Mouse (Mus musculus): ENCODE results near the gene Spop. TPM values are rescaled to one million over a fixed set of nuclear protein-coding genes. Genes with fewer than 3 reads are reported as not detected.

The Spop gene
- total RNA-seq (2021), result 100 to 1,000 TPM; 165 to 167 TPM

DNA sequence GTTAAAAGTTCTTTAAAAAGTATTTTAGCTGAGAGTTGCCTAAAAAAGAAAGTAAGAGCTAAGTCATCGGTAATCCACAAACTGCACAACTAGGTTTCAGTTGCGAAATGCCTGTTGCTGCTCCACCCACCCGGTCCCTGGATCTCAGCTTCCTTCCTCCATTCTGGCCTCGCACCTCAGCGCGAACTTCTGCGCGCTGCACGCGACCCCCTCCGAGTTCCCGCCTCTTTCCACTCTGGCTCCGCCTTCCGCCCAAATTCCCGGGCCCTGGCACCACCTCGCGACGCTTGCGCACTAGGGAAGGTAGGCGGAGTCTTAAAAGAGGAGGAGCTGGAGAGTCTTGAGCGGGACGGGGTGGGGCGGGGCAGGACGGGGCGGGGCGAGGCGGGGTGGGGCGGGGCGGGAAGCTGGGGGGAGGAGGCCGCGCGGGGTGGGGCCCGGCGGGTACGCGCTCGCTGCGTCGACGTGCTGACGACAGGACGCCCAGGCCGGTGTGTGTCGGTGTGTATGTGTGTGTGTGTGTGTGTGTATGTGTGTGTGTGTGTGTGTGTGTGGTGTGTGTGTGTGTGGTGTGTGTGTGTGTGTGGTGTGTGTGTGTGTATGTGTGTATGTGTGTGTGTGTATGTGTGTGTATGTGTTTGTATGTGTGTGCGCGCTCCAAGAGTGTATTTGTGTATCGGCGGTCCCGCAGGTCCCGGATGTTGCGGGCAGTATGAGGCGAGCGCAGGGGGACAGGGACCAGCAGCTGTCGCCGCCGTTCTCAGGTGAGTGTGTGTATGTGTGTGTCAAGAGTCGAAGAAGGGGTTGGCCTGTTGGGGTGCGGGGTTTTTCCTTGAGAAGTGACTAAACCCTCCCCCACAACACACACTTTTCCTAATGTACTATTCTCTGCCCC, at the start of gene Spop:
Gene Spop (plus strand): TSS at position 440 of the 895 bp plus-strand sequence.
- peak; percentile 81 to 82 for DNase-seq

DNA sequence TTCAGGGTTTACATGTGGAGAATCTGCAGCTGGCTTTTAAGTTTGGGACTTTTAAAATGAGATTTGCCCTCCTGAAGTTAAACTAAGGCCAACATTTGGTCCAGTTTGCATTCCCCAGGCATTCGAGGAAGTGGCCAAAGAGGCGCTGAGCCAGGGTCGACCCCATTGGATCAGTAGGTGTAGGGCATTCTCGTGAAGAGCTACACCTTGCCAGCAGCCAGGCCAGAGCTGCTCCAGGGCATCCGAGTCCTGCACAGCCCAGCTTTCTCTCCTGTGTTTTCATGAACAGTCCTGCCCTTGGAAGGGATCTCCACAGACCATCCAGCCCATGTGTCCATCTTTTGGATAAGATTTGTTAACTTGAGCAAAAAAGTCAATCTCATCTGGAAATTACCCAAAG, 49.5 kb upstream of the Spop start:
- DNase-seq, result no peak

DNA sequence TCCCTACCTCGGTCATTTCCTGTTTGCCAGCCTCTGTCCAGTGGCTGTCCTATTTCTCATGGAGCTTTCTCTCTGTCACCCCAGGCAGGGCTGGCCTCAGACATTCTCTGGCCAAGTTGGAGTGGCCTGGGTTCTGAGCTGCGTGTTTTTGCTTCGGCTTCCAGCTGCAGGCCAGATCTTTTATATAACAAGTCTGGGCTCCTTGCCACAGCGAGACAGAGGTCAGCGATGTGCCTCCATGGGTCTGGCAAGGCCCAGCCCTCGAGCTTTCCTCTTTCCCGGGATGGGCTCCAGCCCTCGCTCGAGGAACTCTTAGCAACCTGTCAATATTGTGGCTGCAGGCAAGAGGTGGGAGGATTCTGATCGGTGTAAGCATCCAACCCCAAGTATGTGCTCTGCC, 48.3 kb upstream of the Spop start:
- DNase-seq, result peak; percentile 63 to 69

- no peak for DNase-seq
These were observed 47.5 kb upstream of the Spop start for GRCm38 (mm10) chr11:95366280-95366897.

DNA sequence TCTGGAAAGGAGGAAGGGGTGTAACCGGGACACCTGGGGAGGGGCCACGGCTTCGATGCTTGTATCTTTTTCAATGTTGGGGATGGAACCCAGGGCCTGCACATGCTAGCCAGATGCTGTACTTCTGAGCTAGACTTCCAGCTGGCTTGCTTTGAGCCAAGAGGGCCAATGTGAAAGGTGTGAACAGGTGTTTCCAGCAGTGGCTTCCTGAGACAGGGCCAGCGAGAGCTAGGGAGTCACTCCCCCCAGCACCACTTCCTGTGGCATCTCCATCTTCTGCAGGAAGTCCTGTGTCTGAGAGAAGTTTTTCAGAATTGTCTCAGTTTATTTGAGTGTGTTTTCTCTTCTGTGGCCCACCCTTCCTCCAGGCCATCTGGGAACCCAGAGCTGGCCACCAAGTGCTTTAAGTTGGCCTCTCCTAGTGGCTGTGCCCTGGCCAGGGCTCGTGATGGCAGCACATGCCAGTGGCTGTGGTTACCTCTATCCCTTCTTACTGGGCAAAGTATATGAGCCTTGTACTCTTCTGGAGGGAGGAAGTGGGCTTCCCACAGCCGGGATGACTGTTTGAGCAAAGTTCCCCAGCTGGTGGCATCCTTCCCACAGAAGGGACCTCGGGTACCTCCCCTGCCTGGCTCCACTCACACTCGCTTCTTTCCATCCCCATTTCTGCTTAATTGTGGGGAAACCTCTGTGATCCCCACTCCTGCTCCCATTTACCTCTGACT, 46.7 kb upstream of the Spop start:
- no peak for DNase-seq

- DNase-seq, result no peak
These were observed 45.6 kb upstream of the Spop start for GRCm38 (mm10) chr11:95368231-95368823.

DNA sequence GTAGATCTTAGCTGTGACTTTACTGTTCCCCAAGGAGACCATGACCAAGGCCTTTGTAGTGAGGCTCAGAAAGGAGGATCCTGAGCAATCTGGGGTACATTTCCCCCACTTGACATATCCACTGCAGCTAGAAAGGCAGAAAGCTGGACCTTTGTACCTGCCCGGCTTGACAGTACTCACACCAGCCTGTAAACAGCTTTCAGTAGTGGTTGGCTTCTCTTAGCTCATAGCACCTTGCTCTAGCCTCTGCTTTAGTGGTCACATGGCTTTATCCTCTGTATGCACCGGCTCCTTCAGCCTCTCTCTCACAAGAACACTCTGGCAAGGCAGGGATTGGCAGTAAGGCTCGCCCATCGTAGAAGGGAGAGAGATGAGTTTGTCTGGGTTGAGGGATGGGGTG, 45.0 kb upstream of the Spop start:
- DNase-seq, result no peak

DNA sequence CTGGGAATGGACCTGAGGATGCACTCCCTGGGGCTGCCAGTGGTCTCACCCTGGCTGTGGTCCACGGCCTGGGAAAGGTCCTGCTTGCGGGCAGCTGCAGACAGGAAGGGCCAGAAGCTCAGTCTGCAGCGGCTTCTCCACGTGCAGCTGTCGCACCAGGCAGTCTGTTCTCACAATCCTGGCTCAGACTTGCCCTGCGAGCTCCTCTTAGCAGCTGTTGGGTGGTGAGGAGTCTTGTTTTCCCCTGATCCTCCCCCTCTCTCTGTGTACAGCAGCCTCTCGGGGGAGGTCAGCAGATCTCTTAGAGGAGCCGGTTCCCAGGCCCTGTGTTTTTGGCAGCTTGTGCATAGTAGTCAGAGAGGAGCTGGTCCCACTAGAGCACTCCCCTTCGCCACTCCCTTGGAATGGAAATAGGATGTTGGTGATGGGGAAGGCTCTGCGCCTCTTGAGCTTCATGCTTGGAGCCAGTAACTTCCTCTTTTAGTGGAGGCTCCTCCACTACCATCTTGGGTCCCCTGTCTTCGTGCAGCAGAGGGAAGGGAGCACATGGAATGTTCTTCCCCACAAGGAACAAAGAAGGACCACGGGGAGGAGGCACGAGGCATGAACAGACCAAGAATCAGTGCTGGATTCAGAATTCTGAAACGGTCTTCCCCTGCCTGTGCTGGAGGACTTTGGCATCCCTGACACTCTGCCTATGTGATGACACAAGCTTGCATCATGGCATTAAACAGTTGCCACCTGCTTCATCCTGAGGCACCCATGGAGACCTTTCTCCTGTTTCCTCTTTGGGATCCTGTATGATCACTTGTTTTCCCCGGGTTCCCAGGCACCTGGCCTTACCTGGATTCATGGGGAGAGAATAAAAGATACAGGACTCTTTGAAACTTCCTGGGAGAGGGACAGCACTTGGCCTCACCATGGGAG, 43.7 kb upstream of the Spop start:
- no peak for DNase-seq

GRCm38 (mm10) chr11:95371182-95371581, 42.7 kb upstream of the Spop start:
- DNase-seq, result no peak

DNA sequence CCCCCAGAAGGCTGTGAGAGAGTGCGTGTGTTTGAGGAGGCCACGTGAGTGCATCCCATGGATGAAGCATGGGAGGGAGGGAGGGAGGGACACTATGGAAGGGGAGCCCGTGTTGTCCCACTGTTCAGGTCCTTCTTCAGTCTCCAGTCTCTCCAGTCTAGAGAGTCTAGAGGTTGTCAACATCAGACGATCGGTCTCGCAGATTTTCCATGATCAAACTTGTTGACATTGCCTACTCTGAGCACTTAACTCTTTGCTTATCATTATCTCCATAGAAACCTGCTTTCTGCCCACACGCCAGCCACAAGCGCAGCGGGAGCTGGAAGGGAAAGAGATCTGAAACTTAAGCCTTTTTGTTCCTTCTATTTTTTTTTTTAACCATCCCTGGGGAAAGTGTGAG, 35.0 kb upstream of the Spop start:
- DNase-seq, result no peak

- DNase-seq, result no peak
These were observed 34.3 kb upstream of the Spop start for GRCm38 (mm10) chr11:95379552-95379951.

GRCm38 (mm10) chr11:95380711-95381110, 33.2 kb upstream of the Spop start:
- DNase-seq, result no peak

- DNase-seq, result no peak
These were observed 32.7 kb upstream of the Spop start for GRCm38 (mm10) chr11:95381146-95381545.

GRCm38 (mm10) chr11:95383331-95383986, 30.4 kb upstream of the Spop start:
- no peak for DNase-seq

- DNase-seq, result no peak
These were observed 29.9 kb upstream of the Spop start for GRCm38 (mm10) chr11:95384004-95384318.

GRCm38 (mm10) chr11:95384319-95384972, 29.4 kb upstream of the Spop start, which contains the start of gene Slc35b1:
Gene Slc35b1 (plus strand): TSS chr11:95384692.
- peak; percentile 94 to 95 for DNase-seq

DNA sequence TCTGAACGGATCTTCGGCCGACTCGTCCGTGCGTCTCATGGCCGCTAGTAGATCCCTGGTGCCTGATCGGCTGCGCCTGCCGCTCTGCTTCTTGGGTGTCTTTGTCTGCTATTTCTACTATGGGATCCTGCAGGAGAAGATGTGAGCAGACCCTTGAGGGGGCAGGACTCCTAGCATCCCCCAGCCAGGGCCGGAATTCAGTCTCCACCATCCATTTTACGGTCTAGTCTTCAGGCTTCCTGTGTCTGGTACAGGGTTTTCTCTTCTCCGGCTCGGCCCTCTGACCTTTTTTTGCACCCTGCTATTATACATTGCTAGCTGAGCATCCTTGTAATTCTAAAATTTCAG, 28.9 kb upstream of the Spop start:
- DNase-seq, result no peak

DNA sequence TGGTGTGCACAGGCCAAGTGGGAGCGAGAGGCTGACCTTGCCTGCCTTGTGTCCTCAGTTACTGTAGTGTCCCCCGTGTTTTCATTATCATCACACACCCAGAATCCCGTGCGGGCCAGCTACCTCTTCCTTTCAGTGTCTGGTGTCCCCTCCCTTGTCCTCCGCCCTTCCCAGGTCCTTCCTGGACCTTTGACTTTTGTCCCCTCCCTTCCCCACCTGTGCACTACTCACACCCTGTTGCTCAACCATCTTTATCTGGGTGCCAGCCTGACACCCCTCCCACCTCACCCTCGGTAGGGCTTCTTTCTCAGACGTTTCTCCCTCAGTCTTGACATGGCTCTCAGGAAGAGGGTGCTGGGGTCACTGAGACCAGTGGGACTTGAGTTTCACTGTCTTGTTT, 26.5 kb upstream of the Spop start:
- DNase-seq, result no peak

DNA sequence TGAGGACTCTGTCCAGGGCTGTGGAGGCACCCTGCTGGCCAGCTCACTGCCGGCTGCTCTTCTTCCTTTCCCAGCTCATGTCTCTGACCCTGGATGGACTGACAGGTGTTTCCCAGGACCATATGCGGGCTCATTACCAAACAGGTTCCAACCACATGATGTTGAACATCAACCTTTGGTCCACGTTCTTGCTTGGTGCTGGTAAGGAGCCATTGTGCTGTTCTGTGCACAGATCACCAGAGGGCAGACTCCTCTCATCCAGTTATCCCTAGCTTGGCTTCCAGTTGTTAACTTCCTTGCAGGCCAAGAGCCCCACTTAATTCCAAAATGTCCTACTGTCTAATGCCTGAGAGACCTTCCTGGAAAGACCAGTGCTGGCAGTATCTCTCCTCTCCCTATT, 24.9 kb upstream of the Spop start:
- DNase-seq, result no peak

- DNase-seq, result no peak
These were observed 23.5 kb upstream of the Spop start for GRCm38 (mm10) chr11:95390420-95390819.

GRCm38 (mm10) chr11:95391201-95391600, 22.7 kb upstream of the Spop start:
- no peak for DNase-seq

Data from layer of hippocampus, postnatal 36 days (tissue).